Mouse (Mus musculus): ENCODE results near the gene Ccnq. TPM values are rescaled to one million over a fixed set of nuclear protein-coding genes. Genes with fewer than 3 reads are reported as not detected.

Gene Ccnq
- total RNA-seq (2021), result 10 to 100 TPM in 1 of 2 experiments, 1 to 10 TPM in 1; 9.8 to 13.0 TPM
- long read RNA-seq, experiment 1, transcript Ccnq-201 (1 exons, 1,224 nt), result major isoform, 25 of 25 reads
- long read RNA-seq, experiment 1, partial matches to known transcripts, result 0 of 25 reads
- long read RNA-seq, experiment 1, other reads (novel, unspliced or antisense), result 0 of 25 reads
- long read RNA-seq, experiment 2, transcript Ccnq-201 (1 exons, 1,224 nt), result major isoform, 26 of 26 reads
- long read RNA-seq, experiment 2, partial matches to known transcripts, result 0 of 26 reads
- long read RNA-seq, experiment 2, other reads (novel, unspliced or antisense), result 0 of 26 reads

GRCm38 (mm10) chr11:78750885-78751842 is at the start of gene Ccnq:
Gene Ccnq, minus strand, starts transcription at chr11:78751729.
- peak; percentile 81 for DNase-seq
- peak within 1 kb of the TSS; percentile 84 for H3K27ac ChIP-seq
- no peak for TF ChIP-seq CTCF (IDR thresholded peaks at IDR 0.05)
- intact Hi-C loops (cut with DNase I), result no loop called here
- peak within 1 kb of the TSS; percentile 77 for H3K4me3 ChIP-seq

GRCm38 (mm10) chr11:78801094-78801493 is 49.6 kb upstream of the Ccnq start:
- no peak overlapping the region for H3K4me3 ChIP-seq
- H3K27ac ChIP-seq, result no peak overlapping the region
- TF ChIP-seq CTCF (IDR thresholded peaks at IDR 0.05), result no peak
- DNase-seq, result no peak
- intact Hi-C loops (cut with DNase I), result no loop called here

DNA sequence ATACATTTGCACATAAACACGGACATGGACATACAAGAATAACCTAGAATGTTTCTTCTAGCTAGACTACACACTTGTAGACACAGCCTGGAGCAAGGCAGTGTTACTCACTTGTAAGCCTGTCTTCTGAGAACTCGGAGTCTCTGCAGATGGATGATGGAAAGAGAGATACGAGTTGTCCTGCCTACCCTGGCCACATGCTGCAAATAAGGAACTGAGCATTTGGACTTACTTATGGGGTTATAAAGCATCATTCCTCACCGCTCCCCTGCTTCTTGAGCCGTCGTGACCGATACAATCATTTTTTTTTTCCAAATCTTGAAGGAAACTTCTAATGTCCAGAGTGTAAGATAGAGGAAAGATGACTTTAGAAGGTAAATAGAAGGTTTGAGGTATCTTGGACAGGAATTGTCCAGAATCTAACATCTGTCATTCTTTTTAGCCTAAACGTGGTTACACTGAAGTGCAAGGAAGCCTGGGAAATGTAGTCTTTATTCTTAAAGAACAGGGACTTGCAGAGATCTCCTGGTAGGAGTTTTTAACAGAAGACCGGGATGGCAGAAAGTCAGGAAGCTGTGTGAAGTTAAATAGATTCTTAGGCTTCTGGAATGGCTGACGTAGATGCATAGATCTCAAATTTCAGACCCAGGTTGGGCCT is 44.7 kb upstream of the Ccnq start:
- Histone ChIP-seq H3K27ac (no peak overlapping the region), H3K4me3 (no peak overlapping the region)
- DNase-seq, result no peak
- intact Hi-C loops (cut with DNase I), result no loop called here
- no peak for TF ChIP-seq CTCF (IDR thresholded peaks at IDR 0.05)

GRCm38 (mm10) chr11:78793116-78793515 is 41.6 kb upstream of the Ccnq start:
- DNase-seq, result no peak
- intact Hi-C loops (cut with DNase I), result no loop called here
- Histone ChIP-seq H3K4me3 (no peak overlapping the region), H3K27ac (no peak overlapping the region)
- TF ChIP-seq CTCF (IDR thresholded peaks at IDR 0.05), result no peak

GRCm38 (mm10) chr11:78792465-78792864 is 40.9 kb upstream of the Ccnq start:
- H3K4me3 ChIP-seq, result peak overlapping the region; percentile 7; the same call in 1 of the 2 replicates
- DNase-seq, result no peak
- TF ChIP-seq CTCF (IDR thresholded peaks at IDR 0.05), result no peak
- intact Hi-C loops (cut with DNase I), result no loop called here
- no peak overlapping the region for H3K27ac ChIP-seq

DNA sequence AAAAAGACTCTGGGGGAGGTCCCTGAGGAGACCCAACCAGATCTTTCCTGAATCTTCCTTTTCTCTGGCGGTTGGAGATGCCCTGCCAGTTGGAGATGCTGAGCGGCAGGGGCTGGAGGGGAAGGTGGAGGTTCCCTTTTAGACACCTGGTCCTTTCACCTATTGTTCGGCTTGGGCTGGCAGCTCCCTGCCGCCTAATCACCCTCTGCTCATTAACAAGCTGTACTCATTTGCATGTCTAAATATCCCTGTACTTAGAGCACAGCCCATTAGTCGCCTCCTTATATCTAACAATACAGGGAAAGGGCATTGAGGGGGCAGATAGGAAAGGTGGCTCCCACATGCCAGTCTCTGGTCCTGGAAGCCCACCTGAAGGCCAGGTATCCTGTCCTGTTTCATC is 40.5 kb upstream of the Ccnq start:
- no peak for DNase-seq
- Histone ChIP-seq H3K27ac (no peak overlapping the region), H3K4me3 (no peak overlapping the region)
- intact Hi-C loops (cut with DNase I), result no loop called here
- no peak for TF ChIP-seq CTCF (IDR thresholded peaks at IDR 0.05)

GRCm38 (mm10) chr11:78791582-78791981 is 40.1 kb upstream of the Ccnq start:
- intact Hi-C loops (cut with DNase I), result no loop called here
- TF ChIP-seq CTCF (IDR thresholded peaks at IDR 0.05), result no peak
- Histone ChIP-seq H3K27ac (no peak overlapping the region), H3K4me3 (no peak overlapping the region)
- peak; percentile 59 for DNase-seq

- intact Hi-C loops (cut with DNase I), result no loop called here
- no peak for DNase-seq
- TF ChIP-seq CTCF (IDR thresholded peaks at IDR 0.05), result no peak
- H3K27ac ChIP-seq, result no peak overlapping the region
- no peak overlapping the region for H3K4me3 ChIP-seq
These were observed 38.0 kb upstream of the Ccnq start for GRCm38 (mm10) chr11:78789370-78790060.

DNA sequence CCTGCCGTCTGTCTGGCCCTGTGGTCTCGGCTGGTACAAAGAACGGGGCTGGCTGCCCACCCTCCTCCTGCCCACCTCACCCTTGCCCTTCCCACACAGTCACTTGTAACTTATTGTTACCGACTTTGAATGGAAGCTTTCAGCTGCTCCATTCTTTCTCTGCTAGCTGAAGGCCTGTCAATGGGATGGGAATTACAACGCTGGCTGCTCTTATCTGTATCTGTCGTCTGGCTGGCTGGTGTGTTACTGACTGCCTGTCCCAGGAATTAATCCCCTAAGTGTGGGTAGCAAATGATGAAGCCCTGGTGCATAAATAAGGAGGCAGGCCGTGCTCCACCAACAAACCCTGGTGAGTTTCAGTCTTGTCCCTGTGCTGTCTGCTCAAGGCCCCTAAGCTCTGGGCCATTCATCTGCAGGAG is 34.5 kb upstream of the Ccnq start:
- intact Hi-C loops (cut with DNase I), result no loop called here
- no peak for DNase-seq
- TF ChIP-seq CTCF (IDR thresholded peaks at IDR 0.05), result no peak
- Histone ChIP-seq H3K4me3 (no peak overlapping the region), H3K27ac (no peak overlapping the region)

DNA sequence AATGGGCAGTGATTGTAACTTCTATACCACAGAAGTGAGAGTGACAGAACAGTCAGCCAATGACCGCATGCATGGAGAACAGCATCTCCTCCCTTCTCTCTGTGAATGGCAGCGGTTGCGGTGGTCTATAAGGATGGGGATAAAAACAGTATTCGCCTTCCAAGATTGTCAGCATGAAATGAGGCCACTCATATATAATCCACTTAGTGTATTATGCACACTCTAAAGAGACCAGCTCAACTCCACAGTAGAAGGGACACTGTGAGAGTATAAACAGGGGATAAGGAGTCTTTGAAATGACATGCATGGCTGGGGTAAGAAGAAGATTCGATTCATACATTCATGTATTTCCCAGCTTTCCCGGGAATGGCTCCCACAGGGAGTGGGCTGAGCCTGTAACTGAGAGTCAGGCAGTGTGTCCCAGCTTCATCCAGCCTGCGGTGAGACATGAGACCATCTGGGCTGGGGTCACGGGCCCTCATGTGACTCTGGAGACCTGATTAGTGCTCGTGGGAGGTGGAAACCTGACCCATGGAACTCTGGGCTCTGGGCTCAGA is 31.3 kb upstream of the Ccnq start:
- Histone ChIP-seq H3K4me3 (no peak overlapping the region), H3K27ac (no peak overlapping the region)
- TF ChIP-seq CTCF (IDR thresholded peaks at IDR 0.05), result no peak
- no peak for DNase-seq
- intact Hi-C loops (cut with DNase I), result no loop called here

DNA sequence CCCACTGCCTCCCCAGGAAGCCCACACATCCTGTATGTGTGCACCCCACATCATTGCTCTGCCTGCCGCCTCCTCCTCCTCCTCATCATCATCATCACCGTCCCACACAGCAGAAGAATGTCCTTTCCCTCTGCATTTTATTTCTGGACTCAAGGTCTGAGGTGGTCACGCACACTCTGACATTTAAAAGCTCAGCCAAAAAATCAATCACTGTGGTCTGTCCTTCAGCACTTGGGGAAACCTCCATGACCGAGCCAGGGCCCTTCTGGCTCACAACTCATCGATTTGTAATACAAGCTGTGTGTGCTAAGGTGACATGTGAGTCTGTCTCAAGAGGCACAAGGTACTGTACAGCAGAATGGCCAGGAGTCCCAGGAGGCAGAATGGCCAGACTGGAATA is 30.8 kb upstream of the Ccnq start:
- intact Hi-C loops (cut with DNase I), result no loop called here
- TF ChIP-seq CTCF (IDR thresholded peaks at IDR 0.05), result no peak
- H3K4me3 ChIP-seq, result no peak overlapping the region
- no peak for DNase-seq
- H3K27ac ChIP-seq, result no peak overlapping the region

- Histone ChIP-seq H3K4me3 (no peak overlapping the region), H3K27ac (no peak overlapping the region)
- intact Hi-C loops (cut with DNase I), result no loop called here
- TF ChIP-seq CTCF (IDR thresholded peaks at IDR 0.05), result no peak
- no peak for DNase-seq
These were observed 29.0 kb upstream of the Ccnq start for GRCm38 (mm10) chr11:78780571-78780970.
